Mouse (Mus musculus): Measurements from ENCODE around the gene Krt75. TPM values are rescaled to one million over a fixed set of nuclear protein-coding genes. Genes with fewer than 3 reads are reported as not detected.

Gene Krt75
- total RNA-seq (2021) = under 1 TPM in 1 of 2 experiments, not detected in 1; 0.14 TPM
- long read RNA-seq, experiment 1 = 0 reads
- long read RNA-seq, experiment 2 = 0 reads

GRCm38 (mm10) chr15:101573796-101574345 lies at the start of gene Krt75:
TSS of gene Krt75 (minus strand) at chr15:101573904.
- no peak for DNase-seq (ENCODE audit: low spot score in 2 of 2)

GRCm38 (mm10) chr15:101599123-101599522 lies 25.4 kb upstream of the Krt75 start:
- no peak for DNase-seq (ENCODE audit: low spot score in 2 of 2)

- DNase-seq (ENCODE audit: low spot score in 2 of 2) = no peak
These were observed 14.5 kb upstream of the Krt75 start for GRCm38 (mm10) chr15:101588216-101588615.

GRCm38 (mm10) chr15:101584456-101584855 lies 10.8 kb upstream of the Krt75 start:
- no peak for DNase-seq (ENCODE audit: low spot score in 2 of 2)

GRCm38 (mm10) chr15:101583211-101583965 lies 9.7 kb upstream of the Krt75 start:
- no peak for DNase-seq (ENCODE audit: low spot score in 2 of 2)

- no peak for DNase-seq (ENCODE audit: low spot score in 2 of 2)
These were observed 8.0 kb upstream of the Krt75 start for GRCm38 (mm10) chr15:101581701-101582100.

GRCm38 (mm10) chr15:101575506-101575905 lies 1.8 kb upstream of the Krt75 start:
- DNase-seq (ENCODE audit: low spot score in 2 of 2) = no peak

- DNase-seq (ENCODE audit: low spot score in 2 of 2) = no peak
These were observed 5.9 kb downstream of the Krt75 start for GRCm38 (mm10) chr15:101567780-101568179.

- DNase-seq (ENCODE audit: low spot score in 2 of 2) = no peak
These were observed 10.9 kb downstream of the Krt75 start, which contains the start of gene Krt90 for GRCm38 (mm10) chr15:101562850-101563249. TSS of gene Krt90 (minus strand) at chr15:101562950.

GRCm38 (mm10) chr15:101558034-101558646 lies 15.6 kb downstream of the Krt75 start:
- peak in 1 of 2 experiments; percentile 50 for DNase-seq (ENCODE audit: low spot score in 2 of 2)

GRCm38 (mm10) chr15:101553169-101553568 lies 20.5 kb downstream of the Krt75 start:
- DNase-seq (ENCODE audit: low spot score in 2 of 2) = no peak

- peak in 1 of 2 experiments; percentile 22 for DNase-seq (ENCODE audit: low spot score in 2 of 2)
These were observed 21.5 kb downstream of the Krt75 start for GRCm38 (mm10) chr15:101552188-101552587.

- no peak for DNase-seq (ENCODE audit: low spot score in 2 of 2)
These were observed 23.1 kb downstream of the Krt75 start, which contains the start of gene Krt82 for GRCm38 (mm10) chr15:101550567-101550966. TSS of gene Krt82 (minus strand) at chr15:101550667.

GRCm38 (mm10) chr15:101544478-101544877 lies 29.2 kb downstream of the Krt75 start:
- no peak for DNase-seq (ENCODE audit: low spot score in 2 of 2)

- DNase-seq (ENCODE audit: low spot score in 2 of 2) = no peak
These were observed 31.2 kb downstream of the Krt75 start for GRCm38 (mm10) chr15:101542543-101542942.

- no peak for DNase-seq (ENCODE audit: low spot score in 2 of 2)
These were observed 35.2 kb downstream of the Krt75 start for GRCm38 (mm10) chr15:101538580-101538900.

- DNase-seq (ENCODE audit: low spot score in 2 of 2) = no peak
These were observed 35.7 kb downstream of the Krt75 start for GRCm38 (mm10) chr15:101537864-101538579.

GRCm38 (mm10) chr15:101536054-101536850 lies 37.5 kb downstream of the Krt75 start:
- no peak for DNase-seq (ENCODE audit: low spot score in 2 of 2)

GRCm38 (mm10) chr15:101532720-101533119 lies 41.0 kb downstream of the Krt75 start, which contains the start of gene Krt84:
TSS of gene Krt84 (minus strand) at chr15:101532820.
- no peak for DNase-seq (ENCODE audit: low spot score in 2 of 2)

GRCm38 (mm10) chr15:101522556-101523232 lies 51.0 kb downstream of the Krt75 start:
- DNase-seq (ENCODE audit: low spot score in 2 of 2) = no peak

Data from layer of hippocampus, postnatal 14 days (tissue).